Mouse (Mus musculus) neural tube, embryonic 11.5 days (tissue): ENCODE data around the gene Mblac1. TPM values are rescaled to one million over a fixed set of nuclear protein-coding genes. Genes with fewer than 3 reads are reported as not detected.
"Not testable (repeated sequence)": the region's sequence is repeated elsewhere in the genome, so short reads cannot be mapped to it uniquely, and the experiment has no call there.

ENCODE experiments used
- ATAC-seq: fragments of 200-750 bp; cut with Nextera tagmentation; 2 replicates; pipeline ENCODE4 v1.8.0; 2017; ENCODE audit warnings: moderate number of reproducible peaks, mild to moderate bottlenecking, moderate TSS enrichment, moderate library complexity; ENCODE audit not compliant: insufficient read depth, low FRiP score, low TSS enrichment
- DNase-seq: peaks from one replicate; pipeline ENCODE4 v3.0.0-alpha.2; 2015; ENCODE audit warnings: low spot score
- H3K27ac ChIP-seq: fragments of 300-500 bp; sonication (generic); 2 replicates; pipeline ENCODE4 v1.5.1; 2014; ENCODE audit warnings: low read depth, mild to moderate bottlenecking, low read length
- H3K27me3 ChIP-seq: fragments of 300-500 bp; sonication (generic); 2 replicates; pipeline ENCODE4 v1.6.1; 2014; ENCODE audit warnings: mild to moderate bottlenecking, low read length, mixed read lengths; ENCODE audit not compliant: control insufficient read depth, insufficient read depth
- H3K36me3 ChIP-seq: fragments of 300-500 bp; sonication (generic); 2 replicates; pipeline ENCODE4 v1.6.1; 2014; ENCODE audit warnings: mild to moderate bottlenecking, low read length, moderate library complexity, mixed read lengths; ENCODE audit not compliant: control insufficient read depth, insufficient read depth
- H3K4me1 ChIP-seq: fragments of 300-500 bp; sonication (generic); 2 replicates; pipeline ENCODE4 v1.6.1; 2014; ENCODE audit warnings: low read length, mixed read lengths; ENCODE audit not compliant: control insufficient read depth, insufficient read depth
- H3K4me2 ChIP-seq: fragments of 300-500 bp; sonication (generic); 2 replicates; pipeline ENCODE4 v1.6.1; 2014; ENCODE audit warnings: low read depth, mild to moderate bottlenecking, moderate library complexity
- H3K4me3 ChIP-seq: fragments of 300-500 bp; sonication (generic); 2 replicates; pipeline ENCODE4 v1.5.1; 2014; ENCODE audit warnings: low read depth, low read length
- H3K9ac ChIP-seq: fragments of 300-500 bp; sonication (generic); 2 replicates; pipeline ENCODE4 v1.6.1; 2014; ENCODE audit warnings: mild to moderate bottlenecking, low read length
- H3K9me3 ChIP-seq: fragments of 300-500 bp; sonication (generic); 2 replicates; pipeline ENCODE4 v1.6.1; 2016; ENCODE audit warnings: low read length; ENCODE audit not compliant: control insufficient read depth
- WGBS: fragments of 180-500 bp; shearing (Covaris S2); extraction: QIAGEN DNeasy Blood & Tissue Kit; methylation state at CpG from one replicate; pipeline ENCODE4 v1.1.7; 2014; 5-methylcytosine and 5-hydroxymethylcytosine counted together
- polyA plus RNA-seq: library from polyadenylated mRNA; unstranded; fragments of >200 nt; fragmentation: Nextera tagmentation; extraction: Ambion mirVana; gene quantifications from 2 replicates; pipeline ENCODE4 v1.2.1, GENCODE M21; 2014

Mblac1 gene
- polyA plus RNA-seq, 1 experiment from 2014 or later = 10.8 TPM

- no peak overlapping the region for H3K27ac ChIP-seq
- 32% methylated on average over 1 of the region's 1 CpGs for WGBS
- no peak overlapping the region for H3K4me2 ChIP-seq
- H3K27me3 ChIP-seq = no peaks in the 10 kb centered on the region
- no peaks in the 10 kb centered on the region for H3K9me3 ChIP-seq
- no peaks in the 10 kb centered on the region for H3K36me3 ChIP-seq
- DNase-seq = no peak
- H3K9ac ChIP-seq = no peak overlapping the region
- 0 out of 2 replicates have a peak, but pooled peaks cover 4% of the 10 kb centered on the region for H3K4me1 ChIP-seq
- ATAC-seq = no peak
- H3K4me3 ChIP-seq = no peak overlapping the region
These were observed 5.5 kb downstream of the Mblac1 start for GRCm38 (mm10) chr5:138199576-138199975.

- Histone ChIP-seq H3K4me1 (no peaks in the 10 kb centered on the region), H3K9ac (no peak overlapping the region), H3K4me3 (no peak overlapping the region), H3K27me3 (no peaks in the 10 kb centered on the region), H3K4me2 (no peak overlapping the region), H3K27ac (no peak overlapping the region), H3K9me3 (no peaks in the 10 kb centered on the region), H3K36me3 (no peaks in the 10 kb centered on the region)
- ATAC-seq (no peak), DNase-seq (no peak)
- 81% methylated on average over 3 of the region's 3 CpGs for WGBS
These were observed 8.0 kb downstream of the Mblac1 start for GRCm38 (mm10) chr5:138202086-138202485.

- ATAC-seq = no peak
- Histone ChIP-seq H3K27ac (no peak overlapping the region), H3K36me3 (no peaks in the 10 kb centered on the region), H3K9ac (no peak overlapping the region), H3K4me2 (no peak overlapping the region), H3K4me1 (no peaks in the 10 kb centered on the region), H3K9me3 (no peaks in the 10 kb centered on the region), H3K4me3 (no peak overlapping the region), H3K27me3 (no peaks in the 10 kb centered on the region)
- WGBS = 76% methylated on average over 1 of the region's 1 CpGs
- DNase-seq = no peak
These were observed 13.1 kb downstream of the Mblac1 start for GRCm38 (mm10) chr5:138207253-138207652.

GRCm38 (mm10) chr5:138207873-138208272, 13.8 kb downstream of the Mblac1 start:
- Histone ChIP-seq H3K4me2 (no peak overlapping the region), H3K9ac (no peak overlapping the region), H3K36me3 (no peaks in the 10 kb centered on the region), H3K27me3 (no peaks in the 10 kb centered on the region), H3K4me3 (no peak overlapping the region), H3K4me1 (no peaks in the 10 kb centered on the region), H3K9me3 (no peaks in the 10 kb centered on the region), H3K27ac (no peak overlapping the region)
- DNase-seq (no peak), ATAC-seq (no peak)
- 85% methylated on average over 4 of the region's 4 CpGs for WGBS

GRCm38 (mm10) chr5:138216632-138217031, 22.5 kb downstream of the Mblac1 start:
- not testable (repeated sequence) for DNase-seq, H3K4me3 ChIP-seq, H3K9ac ChIP-seq, H3K36me3 ChIP-seq, H3K4me2 ChIP-seq, H3K4me1 ChIP-seq, H3K27me3 ChIP-seq, H3K9me3 ChIP-seq, ATAC-seq, H3K27ac ChIP-seq
- WGBS = 94% methylated on average over 13 of the region's 13 CpGs

- no peaks in the 10 kb centered on the region for H3K27me3 ChIP-seq
- peaks cover 3% of the 10 kb centered on the region; the same call in 1 of the 2 replicates for H3K9me3 ChIP-seq
- H3K4me3 ChIP-seq = no peak overlapping the region
- H3K36me3 ChIP-seq = no peaks in the 10 kb centered on the region
- ATAC-seq = no peak
- H3K27ac ChIP-seq = no peak overlapping the region
- no peaks in the 10 kb centered on the region for H3K4me1 ChIP-seq
- H3K9ac ChIP-seq = no peak overlapping the region
- no peak for DNase-seq
- 79% methylated on average over 2 of the region's 2 CpGs for WGBS
- H3K4me2 ChIP-seq = no peak overlapping the region
These were observed 25.8 kb downstream of the Mblac1 start for GRCm38 (mm10) chr5:138219864-138220263.

- Histone ChIP-seq H3K4me2 (no peak overlapping the region), H3K27ac (no peak overlapping the region), H3K27me3 (no peaks in the 10 kb centered on the region), H3K4me3 (no peak overlapping the region), H3K36me3 (no peaks in the 10 kb centered on the region), H3K9me3 (no peaks in the 10 kb centered on the region), H3K4me1 (no peaks in the 10 kb centered on the region), H3K9ac (no peak overlapping the region)
- ATAC-seq = no peak
- peak; percentile 76 for DNase-seq
- 24% methylated on average over 4 of the region's 4 CpGs for WGBS
These were observed 28.0 kb downstream of the Mblac1 start for GRCm38 (mm10) chr5:138222111-138222510.

GRCm38 (mm10) chr5:138223287-138223686, 29.2 kb downstream of the Mblac1 start:
- no peak overlapping the region for H3K4me3 ChIP-seq
- DNase-seq (no peak), ATAC-seq (no peak)
- H3K9ac ChIP-seq = no peak overlapping the region
- 61% methylated on average over 3 of the region's 3 CpGs for WGBS
- no peaks in the 10 kb centered on the region for H3K36me3 ChIP-seq
- no peaks in the 10 kb centered on the region for H3K9me3 ChIP-seq
- H3K4me1 ChIP-seq = no peaks in the 10 kb centered on the region
- H3K27ac ChIP-seq = no peak overlapping the region
- H3K4me2 ChIP-seq = no peak overlapping the region
- H3K27me3 ChIP-seq = no peaks in the 10 kb centered on the region

GRCm38 (mm10) chr5:138225700-138226099, 31.6 kb downstream of the Mblac1 start, which contains the start of gene Nxpe5:
Nxpe5 (plus strand) TSS chr5:138225898.
- Histone ChIP-seq H3K4me3 (no peak within 1 kb of the TSS), H3K36me3 (no peaks in the 10 kb centered on the region), H3K27ac (no peak within 1 kb of the TSS), H3K9ac (no peak within 1 kb of the TSS), H3K9me3 (no peaks in the 10 kb centered on the region), H3K4me1 (no peaks in the 10 kb centered on the region), H3K4me2 (no peak within 1 kb of the TSS), H3K27me3 (no peaks in the 10 kb centered on the region)
- WGBS = 59% methylated on average over 2 of the region's 2 CpGs
- no peak for DNase-seq
- no peak for ATAC-seq
